Mouse (Mus musculus) midbrain, embryonic 10.5 days (tissue): ENCODE measurements around the gene Gpr155. TPM values are rescaled to one million over a fixed set of nuclear protein-coding genes. Genes with fewer than 3 reads are reported as not detected.

Source experiments
- DNase-seq: peaks from one replicate; pipeline ENCODE4 v3.0.0-alpha.2; 2017; ENCODE audit warnings: low spot score
- H3K27ac ChIP-seq: fragments of 300-500 bp; sonication (generic); replicated peaks from 2 replicates; pipeline ENCODE4 v1.5.1; 2016; ENCODE audit warnings: mild to moderate bottlenecking
- H3K27me3 ChIP-seq: fragments of 300-500 bp; sonication (generic); 2 replicates; pipeline ENCODE4 v1.6.1; 2016; ENCODE audit warnings: low read depth, mild to moderate bottlenecking; ENCODE audit not compliant: poor library complexity, severe bottlenecking
- H3K36me3 ChIP-seq: fragments of 300-500 bp; sonication (generic); 2 replicates; pipeline ENCODE4 v1.6.1; 2016; ENCODE audit warnings: mild to moderate bottlenecking, moderate library complexity
- H3K4me1 ChIP-seq: fragments of 300-500 bp; sonication (generic); 2 replicates; pipeline ENCODE4 v1.6.1; 2016
- H3K4me3 ChIP-seq: fragments of 300-500 bp; sonication (generic); 2 replicates; pipeline ENCODE4 v1.5.1; 2016; ENCODE audit warnings: mild to moderate bottlenecking, moderate library complexity
- H3K9me3 ChIP-seq: fragments of 300-500 bp; sonication (generic); replicated peaks from 2 replicates; pipeline ENCODE4 v1.6.1; 2016; ENCODE audit warnings: mild to moderate bottlenecking
- WGBS: fragments of 180-500 bp; shearing (Covaris S2); methylation state at CpG from one replicate; pipeline ENCODE4 v1.1.7; 2016; 5-methylcytosine and 5-hydroxymethylcytosine counted together
- polyA plus RNA-seq: library from polyadenylated mRNA; unstranded; fragments of >200 nt; fragmentation: Nextera tagmentation; extraction: Ambion mirVana; gene quantifications from 2 replicates; pipeline ENCODE4 v1.2.1, GENCODE M21; 2016

The Gpr155 gene
- polyA plus RNA-seq, 1 experiment from 2014 or later: 1.7 TPM

- Histone ChIP-seq H3K9me3 (no peaks in the 10 kb centered on the region), H3K27me3 (no peaks in the 10 kb centered on the region), H3K36me3 (no peaks in the 10 kb centered on the region), H3K4me3 (no peak overlapping the region), H3K27ac (no peak overlapping the region), H3K4me1 (no peaks in the 10 kb centered on the region)
- 89% methylated on average over 7 of the region's 7 CpGs for WGBS
- no peak for DNase-seq
Measured at GRCm38 (mm10) chr2:73404980-73405379, 18.6 kb upstream of the Gpr155 start.

- WGBS: 84% methylated on average over 9 of the region's 9 CpGs
- H3K27me3 ChIP-seq: no peaks in the 10 kb centered on the region
- no peaks in the 10 kb centered on the region for H3K36me3 ChIP-seq
- H3K9me3 ChIP-seq: no peaks in the 10 kb centered on the region
- no peak overlapping the region for H3K27ac ChIP-seq
- DNase-seq: no peak
- H3K4me1 ChIP-seq: no peaks in the 10 kb centered on the region
- H3K4me3 ChIP-seq: no peak overlapping the region
Measured at GRCm38 (mm10) chr2:73404442-73404841, 18.1 kb upstream of the Gpr155 start.

- WGBS: 83% methylated on average over 15 of the region's 15 CpGs
- Histone ChIP-seq H3K4me3 (no peak overlapping the region), H3K36me3 (no peaks in the 10 kb centered on the region), H3K4me1 (no peaks in the 10 kb centered on the region), H3K27ac (no peak overlapping the region), H3K9me3 (no peaks in the 10 kb centered on the region), H3K27me3 (no peaks in the 10 kb centered on the region)
- DNase-seq: no peak
Measured at GRCm38 (mm10) chr2:73403385-73404013, 17.1 kb upstream of the Gpr155 start.

- H3K36me3 ChIP-seq: no peaks in the 10 kb centered on the region
- no peaks in the 10 kb centered on the region for H3K27me3 ChIP-seq
- H3K27ac ChIP-seq: no peak overlapping the region
- peaks cover 4% of the 10 kb centered on the region; the same call in 1 of the 2 replicates for H3K9me3 ChIP-seq
- H3K4me3 ChIP-seq: no peak overlapping the region
- 85% methylated on average over 1 of the region's 1 CpGs for WGBS
- DNase-seq: no peak
- no peaks in the 10 kb centered on the region for H3K4me1 ChIP-seq
Measured at GRCm38 (mm10) chr2:73401689-73402088, 15.3 kb upstream of the Gpr155 start.

- no peak for DNase-seq
- Histone ChIP-seq H3K9me3 (peaks cover 4% of the 10 kb centered on the region; the same call in 1 of the 2 replicates), H3K27ac (no peak overlapping the region), H3K4me3 (no peak overlapping the region), H3K36me3 (no peaks in the 10 kb centered on the region), H3K4me1 (no peaks in the 10 kb centered on the region), H3K27me3 (no peaks in the 10 kb centered on the region)
- WGBS: 94% methylated on average over 2 of the region's 2 CpGs
Measured at GRCm38 (mm10) chr2:73397476-73397875, 11.1 kb upstream of the Gpr155 start.

GRCm38 (mm10) chr2:73396828-73397325, 10.5 kb upstream of the Gpr155 start:
- H3K36me3 ChIP-seq: no peaks in the 10 kb centered on the region
- 89% methylated on average over 3 of the region's 3 CpGs for WGBS
- no peak for DNase-seq
- no peaks in the 10 kb centered on the region for H3K27me3 ChIP-seq
- H3K4me3 ChIP-seq: no peak overlapping the region
- H3K9me3 ChIP-seq: peaks cover 4% of the 10 kb centered on the region; the same call in 1 of the 2 replicates
- no peaks in the 10 kb centered on the region for H3K4me1 ChIP-seq
- H3K27ac ChIP-seq: no peak overlapping the region

- no peak for DNase-seq
- H3K4me3 ChIP-seq: no peak overlapping the region
- no peaks in the 10 kb centered on the region for H3K36me3 ChIP-seq
- no peak overlapping the region for H3K27ac ChIP-seq
- no peaks in the 10 kb centered on the region for H3K27me3 ChIP-seq
- peaks cover 4% of the 10 kb centered on the region; the same call in 1 of the 2 replicates for H3K9me3 ChIP-seq
- H3K4me1 ChIP-seq: no peaks in the 10 kb centered on the region
- 83% methylated on average over 8 of the region's 8 CpGs for WGBS
Measured at GRCm38 (mm10) chr2:73395516-73395915, 9.1 kb upstream of the Gpr155 start.

GRCm38 (mm10) chr2:73394476-73394875, 8.1 kb upstream of the Gpr155 start:
- Histone ChIP-seq H3K27me3 (no peaks in the 10 kb centered on the region), H3K9me3 (peaks cover 4% of the 10 kb centered on the region; the same call in 1 of the 2 replicates), H3K4me3 (no peak overlapping the region), H3K27ac (no peak overlapping the region), H3K4me1 (no peaks in the 10 kb centered on the region), H3K36me3 (no peaks in the 10 kb centered on the region)
- WGBS: 92% methylated on average over 3 of the region's 3 CpGs
- no peak for DNase-seq

GRCm38 (mm10) chr2:73392772-73393171, 6.4 kb upstream of the Gpr155 start:
- Histone ChIP-seq H3K36me3 (no peaks in the 10 kb centered on the region), H3K9me3 (peaks cover 3% of the 10 kb centered on the region; the same call in 1 of the 2 replicates), H3K27ac (no peak overlapping the region), H3K4me1 (no peaks in the 10 kb centered on the region), H3K4me3 (no peak overlapping the region), H3K27me3 (no peaks in the 10 kb centered on the region)
- WGBS: 90% methylated on average over 2 of the region's 2 CpGs
- DNase-seq: no peak

- H3K27ac ChIP-seq: no peak overlapping the region
- H3K4me1 ChIP-seq: peaks cover 15% of the 10 kb centered on the region
- peaks cover 10% of the 10 kb centered on the region for H3K27me3 ChIP-seq
- H3K36me3 ChIP-seq: no peaks in the 10 kb centered on the region
- H3K9me3 ChIP-seq: no peaks in the 10 kb centered on the region
- WGBS: 93% methylated on average over 3 of the region's 3 CpGs
- H3K4me3 ChIP-seq: no peak overlapping the region
- no peak for DNase-seq
Measured at GRCm38 (mm10) chr2:73389951-73390350, 3.6 kb upstream of the Gpr155 start.

- Histone ChIP-seq H3K27ac (no peak overlapping the region), H3K4me3 (no peak overlapping the region), H3K36me3 (no peaks in the 10 kb centered on the region), H3K9me3 (no peaks in the 10 kb centered on the region), H3K27me3 (peaks cover 21% of the 10 kb centered on the region), H3K4me1 (peaks cover 15% of the 10 kb centered on the region)
- no peak for DNase-seq
- WGBS: 97% methylated on average over 1 of the region's 1 CpGs
Measured at GRCm38 (mm10) chr2:73387806-73388205, 1.4 kb upstream of the Gpr155 start.

- no peaks in the 10 kb centered on the region for H3K36me3 ChIP-seq
- peaks cover 15% of the 10 kb centered on the region for H3K4me1 ChIP-seq
- H3K4me3 ChIP-seq: peak overlapping the region; percentile 77
- no peaks in the 10 kb centered on the region for H3K9me3 ChIP-seq
- no peak for DNase-seq
- H3K27me3 ChIP-seq: peaks cover 21% of the 10 kb centered on the region
- 2% methylated on average over 29 of the region's 29 CpGs for WGBS
- peak overlapping the region; percentile 82 for H3K27ac ChIP-seq
Measured at GRCm38 (mm10) chr2:73385641-73386355, 574 bp downstream of the Gpr155 start.

GRCm38 (mm10) chr2:73385172-73385571, 1.2 kb downstream of the Gpr155 start:
- Histone ChIP-seq H3K36me3 (no peaks in the 10 kb centered on the region), H3K4me3 (no peak overlapping the region), H3K4me1 (peaks cover 15% of the 10 kb centered on the region), H3K27ac (no peak overlapping the region), H3K27me3 (peaks cover 21% of the 10 kb centered on the region), H3K9me3 (no peaks in the 10 kb centered on the region)
- DNase-seq: no peak
- WGBS: 90% methylated on average over 4 of the region's 4 CpGs
